In the genomic region with DNA sequence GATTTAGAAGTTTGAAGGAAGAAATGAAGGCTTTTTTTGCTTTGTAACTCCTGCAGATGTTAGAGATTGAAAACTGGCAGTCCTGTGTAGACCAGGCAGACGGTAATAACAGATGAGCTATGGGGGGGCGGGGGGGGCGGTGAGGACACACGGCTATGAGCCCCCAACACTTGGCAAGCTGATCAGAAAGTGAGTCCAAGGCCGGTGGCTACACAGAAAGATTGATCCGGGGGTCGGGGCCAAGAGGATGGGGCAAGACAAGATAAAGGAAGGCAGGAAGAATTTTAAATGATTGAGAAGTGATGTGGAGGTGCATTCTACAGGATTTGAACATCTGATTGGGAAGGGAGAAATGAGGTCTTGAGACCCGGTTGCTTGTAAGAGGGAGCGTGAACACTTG, we compare ENCODE assay signal across 8 mouse cellular contexts. TPM values are rescaled to one million over a fixed set of nuclear protein-coding genes. Genes with fewer than 3 reads are reported as not detected.
DNase-seq lines count a peak whose midpoint lies in the region; ATAC-seq and TF ChIP-seq lines count a peak whose summit lies in the region.

No protein-coding gene starts in this region.

- peak overlapping the region; percentile 80 for H3K4me3 ChIP-seq in heart, embryonic 12.5 days
- H3K4me3 ChIP-seq in bone marrow macrophage, adult 2 months (ENCODE audit: insufficient read depth, low read length), result peak overlapping the region; percentile 78
- peak overlapping the region; percentile 79 for H3K4me3 ChIP-seq in hindbrain, embryonic 11.5 days (ENCODE audit: low read depth, low read length)
- H3K4me3 ChIP-seq in midbrain, embryonic 11.5 days (ENCODE audit: low read depth, low read length), result peak overlapping the region; percentile 94

- H3K4me2 ChIP-seq in heart, embryonic 12.5 days, result peak overlapping the region; percentile 87
- H3K4me2 ChIP-seq in hindbrain, embryonic 11.5 days (replicated peaks; ENCODE audit: low read depth, low read length), result peak overlapping the region; percentile 80
- H3K4me2 ChIP-seq in midbrain, embryonic 11.5 days, result peak overlapping the region; percentile 71

- 0 out of 2 replicates have a peak, but pooled peaks cover 4% of the 10 kb centered on the region for H3K27me3 ChIP-seq in heart, embryonic 12.5 days (replicated peaks)
- no peaks in the 10 kb centered on the region for H3K27me3 ChIP-seq in hindbrain, embryonic 11.5 days (ENCODE audit: control insufficient read depth, insufficient read depth, low read length)
- no peaks in the 10 kb centered on the region for H3K27me3 ChIP-seq in midbrain, embryonic 11.5 days (ENCODE audit: control insufficient read depth, insufficient read depth, low read length)

- H3K9me3 ChIP-seq in heart, embryonic 12.5 days (replicated peaks), result no peaks in the 10 kb centered on the region
- no peaks in the 10 kb centered on the region for H3K9me3 ChIP-seq in hindbrain, embryonic 11.5 days (ENCODE audit: control insufficient read depth, low read length)
- no peaks in the 10 kb centered on the region for H3K9me3 ChIP-seq in midbrain, embryonic 11.5 days (ENCODE audit: control insufficient read depth, low read length)

- H3K4me1 ChIP-seq in heart, embryonic 12.5 days (replicated peaks), result peaks cover 18% of the 10 kb centered on the region
- H3K4me1 ChIP-seq in bone marrow macrophage, adult 2 months (ENCODE audit: control insufficient read depth, insufficient read depth, low read length), result peaks cover 5% of the 10 kb centered on the region
- H3K4me1 ChIP-seq in hindbrain, embryonic 11.5 days (replicated peaks; ENCODE audit: control insufficient read depth, insufficient read depth, low read length), result no peaks in the 10 kb centered on the region
- H3K4me1 ChIP-seq in midbrain, embryonic 11.5 days (ENCODE audit: control insufficient read depth, insufficient read depth, low read length), result peaks cover 14% of the 10 kb centered on the region

- no peak for TF ChIP-seq POLR2A in bone marrow macrophage, adult 2 months (IDR thresholded peaks at IDR 0.05; ENCODE audit: borderline replicate concordance, low read depth, low read length)

- no peak overlapping the region for H3K27ac ChIP-seq in heart, embryonic 12.5 days (ENCODE audit: poor library complexity, severe bottlenecking)
- H3K27ac ChIP-seq in bone marrow macrophage, adult 2 months (ENCODE audit: insufficient read depth, low read depth, low read length), result no peak overlapping the region
- H3K27ac ChIP-seq in hindbrain, embryonic 11.5 days (ENCODE audit: low read depth, low read length), result no peak overlapping the region
- H3K27ac ChIP-seq in midbrain, embryonic 11.5 days (ENCODE audit: low read depth, low read length), result no peak overlapping the region; the same call in 1 of the 2 replicates

- H3K36me3 ChIP-seq in heart, embryonic 12.5 days, result no peaks in the 10 kb centered on the region
- H3K36me3 ChIP-seq in hindbrain, embryonic 11.5 days (ENCODE audit: control insufficient read depth, insufficient read depth, low read length), result no peaks in the 10 kb centered on the region
- H3K36me3 ChIP-seq in midbrain, embryonic 11.5 days (ENCODE audit: control insufficient read depth, insufficient read depth, low read length), result no peaks in the 10 kb centered on the region

- peak overlapping the region; percentile 88; the same call in 1 of the 2 replicates for H3K9ac ChIP-seq in heart, embryonic 12.5 days
- peak overlapping the region; percentile 89; the same call in 1 of the 2 replicates for H3K9ac ChIP-seq in hindbrain, embryonic 11.5 days (ENCODE audit: low read depth, low read length)
- peak overlapping the region; percentile 88 for H3K9ac ChIP-seq in midbrain, embryonic 11.5 days (ENCODE audit: low read length)

- TF ChIP-seq CTCF in bone marrow macrophage, adult 2 months (IDR thresholded peaks at IDR 0.05; ENCODE audit: low read depth, low read length), result no peak

- ATAC-seq in heart, embryonic 12.5 days (ENCODE audit: insufficient number of reproducible peaks, low FRiP score), result no peak
- ATAC-seq in hindbrain, embryonic 11.5 days (ENCODE audit: low FRiP score), result no peak
- no peak for ATAC-seq in midbrain, embryonic 11.5 days (ENCODE audit: low FRiP score)

- intact Hi-C loops in heart, postnatal 14 days (cut with DNase I), result no loop called here

- WGBS in heart, embryonic 12.5 days, result 21% methylated on average over 9 of the region's 9 CpGs
- WGBS in hindbrain, embryonic 11.5 days, result 25% methylated on average over 9 of the region's 9 CpGs
- 25% methylated on average over 9 of the region's 9 CpGs for WGBS in midbrain, embryonic 11.5 days

- DNase-seq in heart, postnatal 14 days, result no peak
- no peak for DNase-seq in hindbrain, embryonic 11.5 days (ENCODE audit: low spot score)
- no peak for DNase-seq in midbrain, embryonic 11.5 days (ENCODE audit: low spot score, missing footprints)
- DNase-seq in right cerebral cortex, adult 18-20 months, result no peak
- no peak for DNase-seq in frontal cortex, adult 2 months (ENCODE audit: extremely low spot score in 1 of 2, low spot score in 1 of 2)
- DNase-seq in adrenal gland, adult 2 months, result no peak

RNA-seq across cellular contexts. Expression of a gene that starts 0.4 kb away (rescaled TPM):
- polyA plus RNA-seq in heart, embryonic 12.5 days (2016; fragmentation: Nextera tagmentation; extraction: Ambion mirVana), result 24.7 and 25.4 TPM in 2 replicates
- total RNA-seq in heart, postnatal 14 days (2021), result 10 to 100 TPM; 19.7 to 20.8 TPM
- polyA plus RNA-seq in bone marrow macrophage, adult 2 months (2012; ENCODE audit: insufficient read depth, insufficient read length, missing spikeins), result 28.5 and 31.5 TPM in 2 replicates
- 37.3 and 45.2 TPM in 2 replicates for polyA plus RNA-seq in hindbrain, embryonic 11.5 days (2014; fragmentation: Nextera tagmentation; extraction: Ambion mirVana)
- polyA plus RNA-seq in midbrain, embryonic 11.5 days (2014; fragmentation: Nextera tagmentation; extraction: Ambion mirVana), result 40.8 and 45.5 TPM in 2 replicates
- 27.2 and 28.0 TPM in 2 replicates for polyA plus RNA-seq in frontal cortex, adult 2 months (2012; rRNA removed)
- total RNA-seq in adrenal gland, adult 2 months (2021), result 10 to 100 TPM; 48.1 to 53.5 TPM
- polyA plus RNA-seq in adrenal gland, adult 2 months (2012; rRNA removed), result 12.1 and 20.3 TPM in 2 replicates

RNA-seq across cellular contexts. Expression of a gene that starts 59.6 kb away (rescaled TPM):
- 104 and 108 TPM in 2 replicates for polyA plus RNA-seq in heart, embryonic 12.5 days (2016; fragmentation: Nextera tagmentation; extraction: Ambion mirVana)
- 10 to 100 TPM; 51.4 to 53.2 TPM for total RNA-seq in heart, postnatal 14 days (2021)
- polyA plus RNA-seq in bone marrow macrophage, adult 2 months (2012; ENCODE audit: insufficient read depth, insufficient read length, missing spikeins), result 56.9 and 59.9 TPM in 2 replicates
- polyA plus RNA-seq in hindbrain, embryonic 11.5 days (2014; fragmentation: Nextera tagmentation; extraction: Ambion mirVana), result 124 and 159 TPM in 2 replicates
- polyA plus RNA-seq in midbrain, embryonic 11.5 days (2014; fragmentation: Nextera tagmentation; extraction: Ambion mirVana), result 150 and 155 TPM in 2 replicates
- 106 and 107 TPM in 2 replicates for polyA plus RNA-seq in frontal cortex, adult 2 months (2012; rRNA removed)
- total RNA-seq in adrenal gland, adult 2 months (2021), result 100 to 1,000 TPM; 112 to 159 TPM
- polyA plus RNA-seq in adrenal gland, adult 2 months (2012; rRNA removed), result 164 and 166 TPM in 2 replicates
